Mouse (Mus musculus) neural tube, embryonic 11.5 days (tissue): Measurements from ENCODE around the gene Acot4. TPM values are rescaled to one million over a fixed set of nuclear protein-coding genes. Genes with fewer than 3 reads are reported as not detected.
"Not testable (repeated sequence)": the region's sequence is repeated elsewhere in the genome, so short reads cannot be mapped to it uniquely, and the experiment has no call there.

ENCODE experiments used
- ATAC-seq: fragments of 200-750 bp; cut with Nextera tagmentation; 2 replicates; pipeline ENCODE4 v1.8.0; 2017; ENCODE audit warnings: moderate number of reproducible peaks, mild to moderate bottlenecking, moderate TSS enrichment, moderate library complexity; ENCODE audit not compliant: insufficient read depth, low FRiP score, low TSS enrichment
- DNase-seq: peaks from one replicate; pipeline ENCODE4 v3.0.0-alpha.2; 2015; ENCODE audit warnings: low spot score
- H3K27ac ChIP-seq: fragments of 300-500 bp; sonication (generic); 2 replicates; pipeline ENCODE4 v1.5.1; 2014; ENCODE audit warnings: low read depth, mild to moderate bottlenecking, low read length
- H3K27me3 ChIP-seq: fragments of 300-500 bp; sonication (generic); 2 replicates; pipeline ENCODE4 v1.6.1; 2014; ENCODE audit warnings: mild to moderate bottlenecking, low read length, mixed read lengths; ENCODE audit not compliant: control insufficient read depth, insufficient read depth
- H3K36me3 ChIP-seq: fragments of 300-500 bp; sonication (generic); 2 replicates; pipeline ENCODE4 v1.6.1; 2014; ENCODE audit warnings: mild to moderate bottlenecking, low read length, moderate library complexity, mixed read lengths; ENCODE audit not compliant: control insufficient read depth, insufficient read depth
- H3K4me1 ChIP-seq: fragments of 300-500 bp; sonication (generic); 2 replicates; pipeline ENCODE4 v1.6.1; 2014; ENCODE audit warnings: low read length, mixed read lengths; ENCODE audit not compliant: control insufficient read depth, insufficient read depth
- H3K4me2 ChIP-seq: fragments of 300-500 bp; sonication (generic); 2 replicates; pipeline ENCODE4 v1.6.1; 2014; ENCODE audit warnings: low read depth, mild to moderate bottlenecking, moderate library complexity
- H3K4me3 ChIP-seq: fragments of 300-500 bp; sonication (generic); 2 replicates; pipeline ENCODE4 v1.5.1; 2014; ENCODE audit warnings: low read depth, low read length
- H3K9ac ChIP-seq: fragments of 300-500 bp; sonication (generic); 2 replicates; pipeline ENCODE4 v1.6.1; 2014; ENCODE audit warnings: mild to moderate bottlenecking, low read length
- H3K9me3 ChIP-seq: fragments of 300-500 bp; sonication (generic); 2 replicates; pipeline ENCODE4 v1.6.1; 2016; ENCODE audit warnings: low read length; ENCODE audit not compliant: control insufficient read depth
- WGBS: fragments of 180-500 bp; shearing (Covaris S2); extraction: QIAGEN DNeasy Blood & Tissue Kit; methylation state at CpG from one replicate; pipeline ENCODE4 v1.1.7; 2014; 5-methylcytosine and 5-hydroxymethylcytosine counted together
- polyA plus RNA-seq: library from polyadenylated mRNA; unstranded; fragments of >200 nt; fragmentation: Nextera tagmentation; extraction: Ambion mirVana; gene quantifications from 2 replicates; pipeline ENCODE4 v1.2.1, GENCODE M21; 2014

Gene Acot4
- polyA plus RNA-seq = 0.13 and 0.14 TPM in 2 replicates

- ATAC-seq, H3K27ac ChIP-seq, H3K36me3 ChIP-seq, H3K9me3 ChIP-seq, H3K4me1 ChIP-seq, H3K27me3 ChIP-seq: not testable (repeated sequence)
- peak within 1 kb of the TSS; percentile 37 for H3K4me3 ChIP-seq
- 13% methylated on average over 16 of the region's 32 CpGs for WGBS
- peak; percentile 17 for DNase-seq
- peak within 1 kb of the TSS; percentile 55 for H3K4me2 ChIP-seq
- peak within 1 kb of the TSS; percentile 47 for H3K9ac ChIP-seq
These were observed at the start of gene Acot4 for GRCm38 (mm10) chr12:84038241-84038640. Acot4 (plus strand) TSS chr12:84038379.

GRCm38 (mm10) chr12:83988483-83988882 lies 49.7 kb upstream of the Acot4 start:
- H3K9ac ChIP-seq = peak overlapping the region; percentile 77
- H3K4me1 ChIP-seq = 0 out of 2 replicates have a peak, but pooled peaks cover 3% of the 10 kb centered on the region
- ATAC-seq = no peak
- no peak overlapping the region for H3K27ac ChIP-seq
- no peaks in the 10 kb centered on the region for H3K36me3 ChIP-seq
- no peaks in the 10 kb centered on the region for H3K27me3 ChIP-seq
- peak overlapping the region; percentile 54 for H3K4me3 ChIP-seq
- H3K9me3 ChIP-seq = no peaks in the 10 kb centered on the region
- WGBS = 72% methylated on average over 4 of the region's 4 CpGs
- DNase-seq = no peak
- peak overlapping the region; percentile 55 for H3K4me2 ChIP-seq

DNA sequence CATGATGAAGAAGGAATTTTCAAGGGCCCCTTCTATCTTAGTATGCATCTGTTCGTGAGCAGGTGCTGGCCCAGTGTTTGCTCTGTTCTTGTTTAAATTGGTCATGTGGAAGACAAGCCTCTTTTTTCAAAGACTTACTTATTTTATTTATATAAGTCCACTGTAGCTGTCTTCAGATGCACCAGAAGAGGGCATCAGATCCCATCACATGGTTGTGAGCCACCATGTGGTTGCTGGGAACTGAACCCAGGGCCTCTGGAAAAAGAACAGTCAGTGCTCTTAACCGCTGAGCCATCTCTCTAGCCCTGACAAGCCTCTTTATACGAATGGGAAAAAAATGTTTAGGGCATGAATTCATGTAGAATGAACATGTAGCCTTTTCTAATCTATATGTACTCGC lies 48.8 kb upstream of the Acot4 start:
- H3K36me3 ChIP-seq = no peaks in the 10 kb centered on the region
- ATAC-seq (no peak), DNase-seq (no peak)
- H3K27me3 ChIP-seq = no peaks in the 10 kb centered on the region
- H3K9ac ChIP-seq = no peak overlapping the region
- no peak overlapping the region for H3K4me2 ChIP-seq
- 95% methylated on average over 4 of the region's 4 CpGs for WGBS
- no peak overlapping the region for H3K4me3 ChIP-seq
- H3K9me3 ChIP-seq = no peaks in the 10 kb centered on the region
- no peak overlapping the region for H3K27ac ChIP-seq
- H3K4me1 ChIP-seq = 0 out of 2 replicates have a peak, but pooled peaks cover 3% of the 10 kb centered on the region

DNA sequence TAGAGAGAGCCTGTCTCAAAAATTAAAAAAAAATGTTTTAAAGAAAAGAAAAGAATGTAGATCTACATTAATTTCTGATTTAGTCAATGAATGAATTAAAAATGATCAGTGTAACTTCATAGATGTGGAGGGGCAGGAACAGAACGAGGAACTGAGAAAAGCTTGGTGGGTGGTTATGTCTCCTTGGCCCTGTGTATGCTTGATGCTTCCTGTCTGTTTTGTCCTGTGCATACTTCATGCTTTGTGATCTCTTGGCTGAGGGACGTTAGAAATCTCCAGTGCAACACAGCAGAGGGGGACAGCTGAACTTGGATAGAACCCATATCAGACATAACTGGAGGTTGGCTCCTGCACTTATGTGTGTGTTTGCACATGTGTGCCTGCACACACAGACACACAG lies 41.0 kb upstream of the Acot4 start:
- Histone ChIP-seq H3K9me3 (no peaks in the 10 kb centered on the region), H3K27me3 (no peaks in the 10 kb centered on the region), H3K27ac (no peak overlapping the region), H3K36me3 (no peaks in the 10 kb centered on the region), H3K9ac (no peak overlapping the region), H3K4me3 (no peak overlapping the region), H3K4me1 (no peaks in the 10 kb centered on the region), H3K4me2 (no peak overlapping the region)
- DNase-seq (no peak), ATAC-seq (no peak)
- WGBS = 87% methylated on average over 2 of the region's 2 CpGs

GRCm38 (mm10) chr12:83998341-83999107 lies 39.7 kb upstream of the Acot4 start:
- WGBS = 69% methylated on average over 11 of the region's 11 CpGs
- Histone ChIP-seq H3K36me3 (no peaks in the 10 kb centered on the region), H3K9ac (no peak overlapping the region), H3K27ac (no peak overlapping the region), H3K9me3 (no peaks in the 10 kb centered on the region), H3K4me3 (no peak overlapping the region), H3K27me3 (no peaks in the 10 kb centered on the region), H3K4me2 (no peak overlapping the region), H3K4me1 (no peaks in the 10 kb centered on the region)
- ATAC-seq = no peak
- DNase-seq = no peak

DNA sequence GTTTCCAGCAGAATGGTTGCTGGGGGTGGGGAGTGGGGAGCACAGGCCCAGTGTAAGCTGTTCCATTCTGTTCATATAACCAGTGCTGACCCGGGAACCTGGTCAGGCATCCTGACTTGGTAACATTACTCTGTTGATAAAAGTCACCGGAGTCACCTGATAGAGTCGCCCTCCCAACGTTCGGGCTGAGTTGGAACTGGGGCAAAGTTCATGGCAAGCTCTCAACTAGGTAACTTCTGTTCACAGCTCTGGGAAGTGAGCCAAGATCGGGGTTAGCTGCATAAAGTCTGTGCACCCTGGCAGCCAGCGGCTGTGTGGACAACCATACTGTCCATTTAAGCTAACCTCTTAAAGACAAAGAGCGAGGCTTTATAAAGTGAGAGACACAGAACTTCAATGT lies 38.9 kb upstream of the Acot4 start:
- DNase-seq, ATAC-seq, H3K4me2 ChIP-seq, H3K4me1 ChIP-seq, H3K9me3 ChIP-seq, H3K27me3 ChIP-seq, H3K27ac ChIP-seq, H3K9ac ChIP-seq, H3K4me3 ChIP-seq, H3K36me3 ChIP-seq: not testable (repeated sequence)
- WGBS = 93% methylated on average over 8 of the region's 8 CpGs

- no peak overlapping the region for H3K27ac ChIP-seq
- no peak overlapping the region for H3K4me3 ChIP-seq
- no peaks in the 10 kb centered on the region for H3K4me1 ChIP-seq
- no peak for ATAC-seq
- WGBS = 68% methylated on average over 3 of the region's 3 CpGs
- no peak for DNase-seq
- no peaks in the 10 kb centered on the region for H3K9me3 ChIP-seq
- H3K27me3 ChIP-seq = no peaks in the 10 kb centered on the region
- no peak overlapping the region for H3K9ac ChIP-seq
- H3K36me3 ChIP-seq = no peaks in the 10 kb centered on the region
- no peak overlapping the region for H3K4me2 ChIP-seq
These were observed 37.8 kb upstream of the Acot4 start for GRCm38 (mm10) chr12:84000418-84000817.

DNA sequence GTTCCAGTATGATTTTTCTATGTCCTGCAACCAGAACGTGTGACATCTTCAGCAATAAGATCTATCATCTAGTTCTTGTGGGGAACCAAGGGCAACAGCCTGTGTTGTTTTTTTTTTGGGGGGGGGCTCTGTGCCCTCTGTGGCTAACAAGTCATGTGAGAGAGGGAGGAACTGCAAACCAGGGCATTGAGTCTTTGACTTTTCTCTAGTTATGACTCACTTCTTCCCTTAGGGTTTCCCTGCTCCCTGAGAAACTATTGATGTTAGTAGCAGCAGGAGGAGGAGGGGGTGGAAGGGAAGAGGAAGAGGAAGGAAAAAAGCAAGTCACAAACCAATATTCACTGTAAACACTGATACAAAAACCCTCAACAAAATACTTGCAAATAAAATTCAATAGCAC lies 34.3 kb upstream of the Acot4 start:
- Histone ChIP-seq H3K4me3 (no peak overlapping the region), H3K36me3 (no peaks in the 10 kb centered on the region)

GRCm38 (mm10) chr12:84008251-84008650 lies 29.9 kb upstream of the Acot4 start:
- H3K36me3 ChIP-seq = no peaks in the 10 kb centered on the region
- no peak overlapping the region for H3K4me2 ChIP-seq
- H3K27ac ChIP-seq = peak overlapping the region; percentile 21; the same call in 1 of the 2 replicates
- H3K9ac ChIP-seq = no peak overlapping the region
- peaks cover 11% of the 10 kb centered on the region; the same call in 1 of the 2 replicates for H3K4me1 ChIP-seq
- no peaks in the 10 kb centered on the region for H3K27me3 ChIP-seq
- DNase-seq (no peak), ATAC-seq (no peak)
- no peaks in the 10 kb centered on the region for H3K9me3 ChIP-seq
- H3K4me3 ChIP-seq = no peak overlapping the region
- WGBS = 93% methylated on average over 10 of the region's 12 CpGs

More for the DNA sequence above, 34.3 kb upstream of the Acot4 start:
- ATAC-seq (no peak), DNase-seq (no peak)
- Histone ChIP-seq H3K9ac (no peak overlapping the region), H3K4me2 (no peak overlapping the region), H3K27me3 (no peaks in the 10 kb centered on the region), H3K27ac (no peak overlapping the region), H3K9me3 (no peaks in the 10 kb centered on the region), H3K4me1 (no peaks in the 10 kb centered on the region)
- WGBS = 95% methylated on average over 1 of the region's 1 CpGs
